Mouse (Mus musculus): ENCODE results near the gene Lmntd1. TPM values are rescaled to one million over a fixed set of nuclear protein-coding genes. Genes with fewer than 3 reads are reported as not detected.
A peak's percentile ranks its signal among the peaks of the same experiment; 100 is the strongest.

Lmntd1 gene
- polyA plus RNA-seq, 1 experiment from 2014 or later, result not detected

DNA sequence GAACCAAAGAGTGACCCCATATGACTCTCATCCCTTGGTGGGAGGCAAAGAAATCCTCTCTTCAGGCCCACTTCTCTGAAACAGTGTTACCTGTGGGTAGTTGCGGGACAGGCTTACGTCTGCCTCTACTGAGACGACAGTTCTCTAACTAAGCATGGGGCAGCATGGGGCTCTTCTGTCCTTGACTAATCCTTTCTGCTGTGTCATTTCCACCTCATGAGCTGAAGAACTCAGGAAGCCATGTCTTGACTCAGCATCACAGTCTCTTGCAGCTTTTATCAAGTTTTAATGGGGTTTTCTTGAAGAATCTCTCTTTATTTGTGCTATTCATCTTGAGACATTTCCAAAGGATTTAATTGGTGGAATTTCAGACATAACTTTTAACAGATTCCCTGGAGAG, 61.3 kb downstream of the Lmntd1 start:
- Histone ChIP-seq H3K4me1 (ENCODE audit: control insufficient read depth, low read depth, low read length) (no peaks in the 10 kb centered on the region), H3K9me3 (replicated peaks; ENCODE audit: control insufficient read depth, low read length) (no peaks in the 10 kb centered on the region), H3K4me2 (ENCODE audit: low read depth, low read length) (no peak overlapping the region), H3K27ac (ENCODE audit: low read length) (no peak overlapping the region), H3K4me3 (ENCODE audit: low read depth, low read length) (no peak overlapping the region), H3K36me3 (ENCODE audit: control insufficient read depth, insufficient read depth) (no peaks in the 10 kb centered on the region), H3K9ac (ENCODE audit: low read depth, low read length) (no peak overlapping the region), H3K27me3 (ENCODE audit: control insufficient read depth, insufficient read depth, low read depth, low read length) (no peaks in the 10 kb centered on the region)
- 54% methylated on average over 3 of the region's 3 CpGs for WGBS (ENCODE audit: insufficient replicate concordance)
- no peak for ATAC-seq (ENCODE audit: low read depth)

DNA sequence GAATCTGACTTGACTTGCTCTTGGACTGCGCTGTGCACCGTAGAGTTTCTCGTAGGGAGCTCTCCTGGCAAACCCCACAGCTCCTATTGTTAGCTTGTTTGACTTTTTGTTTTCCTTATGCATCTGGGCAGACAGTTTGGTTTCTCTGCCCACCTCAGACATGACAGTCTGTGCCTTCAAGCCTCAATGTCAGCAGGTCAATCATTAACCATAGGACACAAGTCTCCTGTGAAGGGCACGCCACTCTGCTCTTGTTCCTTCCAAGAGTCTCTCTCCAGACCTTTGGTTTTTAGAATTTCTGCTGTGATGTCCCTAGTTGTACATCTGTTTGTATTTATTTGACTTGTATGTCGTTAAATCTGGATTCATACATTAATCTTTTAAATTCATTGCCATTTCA, 63.1 kb downstream of the Lmntd1 start:
- H3K27ac ChIP-seq (ENCODE audit: low read length), result no peak overlapping the region
- no peak overlapping the region for H3K4me3 ChIP-seq (ENCODE audit: low read depth, low read length)
- no peak overlapping the region for H3K4me2 ChIP-seq (ENCODE audit: low read depth, low read length)
- H3K27me3 ChIP-seq (ENCODE audit: control insufficient read depth, insufficient read depth, low read depth, low read length), result no peaks in the 10 kb centered on the region
- H3K9ac ChIP-seq (ENCODE audit: low read depth, low read length), result no peak overlapping the region
- no peaks in the 10 kb centered on the region for H3K36me3 ChIP-seq (ENCODE audit: control insufficient read depth, insufficient read depth)
- 74% methylated on average over 5 of the region's 5 CpGs for WGBS (ENCODE audit: insufficient replicate concordance)
- no peaks in the 10 kb centered on the region for H3K9me3 ChIP-seq (replicated peaks; ENCODE audit: control insufficient read depth, low read length)
- ATAC-seq (ENCODE audit: low read depth), result no peak
- no peaks in the 10 kb centered on the region for H3K4me1 ChIP-seq (ENCODE audit: control insufficient read depth, low read depth, low read length)

DNA sequence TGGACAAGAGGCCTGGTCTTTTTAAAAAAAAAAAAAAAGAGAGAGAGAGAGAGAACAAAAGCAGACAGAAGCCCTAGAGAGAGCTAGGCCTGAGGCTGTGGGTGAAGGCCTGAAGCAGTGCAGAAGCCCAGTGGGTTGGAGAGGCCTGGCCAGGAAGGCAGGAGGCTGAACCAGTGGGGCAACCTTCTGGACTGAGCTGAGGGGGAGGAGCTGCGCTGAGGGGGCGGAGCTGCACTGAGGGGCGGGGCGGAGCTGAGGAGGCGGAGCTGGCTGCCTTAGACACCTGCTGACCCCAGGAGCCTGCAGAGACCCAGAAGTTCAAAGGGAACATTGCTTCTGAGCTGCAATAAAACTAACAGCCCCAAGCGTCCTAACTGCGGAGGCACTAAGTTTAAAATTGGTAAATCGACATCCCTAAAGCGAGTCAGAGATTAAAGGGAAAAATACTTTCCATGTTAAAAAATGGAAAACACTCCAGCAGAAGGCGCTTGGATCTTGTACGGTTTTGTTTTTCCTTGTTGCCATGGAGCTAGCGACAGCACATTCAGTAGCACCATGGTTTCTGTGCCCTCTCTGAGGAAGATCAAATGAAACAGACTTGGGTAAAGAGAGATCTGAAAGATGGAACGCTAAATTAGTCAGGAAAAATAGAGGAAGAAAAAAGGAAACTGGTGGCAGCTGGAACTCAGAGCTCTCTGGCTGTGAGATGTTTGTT, 68.0 kb downstream of the Lmntd1 start:
- Histone ChIP-seq H3K27me3 (ENCODE audit: control insufficient read depth, insufficient read depth, low read depth, low read length) (no peaks in the 10 kb centered on the region), H3K4me3 (ENCODE audit: low read depth, low read length) (no peak overlapping the region), H3K27ac (ENCODE audit: low read length) (no peak overlapping the region), H3K4me2 (ENCODE audit: low read depth, low read length) (no peak overlapping the region), H3K9me3 (replicated peaks; ENCODE audit: control insufficient read depth, low read length) (peaks cover 7% of the 10 kb centered on the region; the same call in 1 of the 2 replicates), H3K36me3 (ENCODE audit: control insufficient read depth, insufficient read depth) (no peaks in the 10 kb centered on the region), H3K9ac (ENCODE audit: low read depth, low read length) (no peak overlapping the region), H3K4me1 (ENCODE audit: control insufficient read depth, low read depth, low read length) (no peaks in the 10 kb centered on the region)
- 52% methylated on average over 13 of the region's 13 CpGs for WGBS (ENCODE audit: insufficient replicate concordance)
- ATAC-seq (ENCODE audit: low read depth), result peak; percentile 45

DNA sequence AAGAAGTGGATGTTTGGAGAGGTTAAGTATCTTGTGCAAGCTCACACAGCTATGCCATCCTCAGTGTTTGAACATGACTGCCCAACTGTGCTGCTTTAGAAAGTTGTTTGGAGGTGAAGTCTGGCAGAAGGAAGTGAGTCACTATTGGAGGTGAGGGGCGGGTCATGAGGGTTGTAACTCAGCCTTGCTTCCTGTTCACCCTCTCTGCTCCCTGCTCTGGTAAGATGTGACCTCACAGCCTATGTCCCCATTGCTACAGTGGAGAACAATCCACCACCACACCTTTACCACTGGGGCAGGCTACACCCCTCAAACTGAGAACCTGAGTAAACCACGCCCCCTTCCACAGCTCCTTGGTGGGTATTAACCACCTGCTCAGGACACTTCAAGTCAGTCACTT, 69.3 kb downstream of the Lmntd1 start:
- 55% methylated on average over 2 of the region's 2 CpGs for WGBS (ENCODE audit: insufficient replicate concordance)
- Histone ChIP-seq H3K4me3 (ENCODE audit: low read depth, low read length) (no peak overlapping the region), H3K36me3 (ENCODE audit: control insufficient read depth, insufficient read depth) (no peaks in the 10 kb centered on the region), H3K9me3 (replicated peaks; ENCODE audit: control insufficient read depth, low read length) (peaks cover 7% of the 10 kb centered on the region; the same call in 1 of the 2 replicates), H3K27ac (ENCODE audit: low read length) (no peak overlapping the region), H3K9ac (ENCODE audit: low read depth, low read length) (no peak overlapping the region), H3K4me1 (ENCODE audit: control insufficient read depth, low read depth, low read length) (no peaks in the 10 kb centered on the region), H3K4me2 (ENCODE audit: low read depth, low read length) (no peak overlapping the region), H3K27me3 (ENCODE audit: control insufficient read depth, insufficient read depth, low read depth, low read length) (no peaks in the 10 kb centered on the region)
- no peak for ATAC-seq (ENCODE audit: low read depth)

DNA sequence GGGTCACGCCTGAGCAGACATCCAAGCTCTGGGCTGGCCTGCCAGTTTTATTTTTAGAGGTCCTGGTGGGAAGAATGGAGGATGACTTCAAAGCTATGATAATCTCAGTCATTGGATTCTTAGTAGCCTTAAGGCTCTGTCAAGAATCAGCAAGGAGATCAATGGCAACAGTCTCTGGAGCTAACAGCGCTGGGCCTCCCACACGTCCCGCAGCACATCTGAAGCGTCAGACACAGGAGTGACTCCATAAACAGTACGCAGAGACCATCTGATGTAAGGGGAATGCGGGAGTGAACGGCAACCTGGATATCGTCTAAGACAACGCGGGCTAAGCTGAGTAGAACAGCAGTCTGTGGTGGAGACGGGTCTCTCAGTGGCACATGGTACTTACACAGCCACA, 69.8 kb downstream of the Lmntd1 start:
- no peak overlapping the region for H3K4me2 ChIP-seq (ENCODE audit: low read depth, low read length)
- no peak overlapping the region for H3K27ac ChIP-seq (ENCODE audit: low read length)
- WGBS (ENCODE audit: insufficient replicate concordance), result 71% methylated on average over 12 of the region's 12 CpGs
- no peaks in the 10 kb centered on the region for H3K36me3 ChIP-seq (ENCODE audit: control insufficient read depth, insufficient read depth)
- no peak overlapping the region for H3K4me3 ChIP-seq (ENCODE audit: low read depth, low read length)
- H3K27me3 ChIP-seq (ENCODE audit: control insufficient read depth, insufficient read depth, low read depth, low read length), result no peaks in the 10 kb centered on the region
- H3K4me1 ChIP-seq (ENCODE audit: control insufficient read depth, low read depth, low read length), result no peaks in the 10 kb centered on the region
- peaks cover 7% of the 10 kb centered on the region; the same call in 1 of the 2 replicates for H3K9me3 ChIP-seq (replicated peaks; ENCODE audit: control insufficient read depth, low read length)
- ATAC-seq (ENCODE audit: low read depth), result no peak
- no peak overlapping the region for H3K9ac ChIP-seq (ENCODE audit: low read depth, low read length)

DNA sequence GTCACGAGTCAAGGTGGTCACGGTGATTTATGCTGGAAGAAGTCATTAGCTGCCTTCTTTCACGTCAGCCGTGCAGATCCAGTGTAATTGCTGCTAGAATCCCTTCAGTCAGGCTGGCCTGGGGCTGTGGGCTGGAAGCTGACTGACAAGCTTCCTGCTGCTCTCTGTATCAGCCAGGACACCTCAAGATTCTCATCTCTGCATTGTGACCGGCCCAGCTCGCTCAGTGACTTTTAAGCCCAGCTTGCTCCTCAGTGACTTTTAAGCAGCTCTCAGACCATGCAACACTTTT, 74.6 kb downstream of the Lmntd1 start:
- Histone ChIP-seq H3K9me3 (replicated peaks; ENCODE audit: control insufficient read depth, low read length) (peaks cover 7% of the 10 kb centered on the region; the same call in 1 of the 2 replicates), H3K36me3 (ENCODE audit: control insufficient read depth, insufficient read depth) (no peaks in the 10 kb centered on the region), H3K4me1 (ENCODE audit: control insufficient read depth, low read depth, low read length) (no peaks in the 10 kb centered on the region), H3K27ac (ENCODE audit: low read length) (no peak overlapping the region), H3K4me3 (ENCODE audit: low read depth, low read length) (no peak overlapping the region), H3K9ac (ENCODE audit: low read depth, low read length) (no peak overlapping the region), H3K27me3 (ENCODE audit: control insufficient read depth, insufficient read depth, low read depth, low read length) (no peaks in the 10 kb centered on the region), H3K4me2 (ENCODE audit: low read depth, low read length) (no peak overlapping the region)
- WGBS (ENCODE audit: insufficient replicate concordance), result 65% methylated on average over 6 of the region's 6 CpGs
- ATAC-seq (ENCODE audit: low read depth), result no peak

DNA sequence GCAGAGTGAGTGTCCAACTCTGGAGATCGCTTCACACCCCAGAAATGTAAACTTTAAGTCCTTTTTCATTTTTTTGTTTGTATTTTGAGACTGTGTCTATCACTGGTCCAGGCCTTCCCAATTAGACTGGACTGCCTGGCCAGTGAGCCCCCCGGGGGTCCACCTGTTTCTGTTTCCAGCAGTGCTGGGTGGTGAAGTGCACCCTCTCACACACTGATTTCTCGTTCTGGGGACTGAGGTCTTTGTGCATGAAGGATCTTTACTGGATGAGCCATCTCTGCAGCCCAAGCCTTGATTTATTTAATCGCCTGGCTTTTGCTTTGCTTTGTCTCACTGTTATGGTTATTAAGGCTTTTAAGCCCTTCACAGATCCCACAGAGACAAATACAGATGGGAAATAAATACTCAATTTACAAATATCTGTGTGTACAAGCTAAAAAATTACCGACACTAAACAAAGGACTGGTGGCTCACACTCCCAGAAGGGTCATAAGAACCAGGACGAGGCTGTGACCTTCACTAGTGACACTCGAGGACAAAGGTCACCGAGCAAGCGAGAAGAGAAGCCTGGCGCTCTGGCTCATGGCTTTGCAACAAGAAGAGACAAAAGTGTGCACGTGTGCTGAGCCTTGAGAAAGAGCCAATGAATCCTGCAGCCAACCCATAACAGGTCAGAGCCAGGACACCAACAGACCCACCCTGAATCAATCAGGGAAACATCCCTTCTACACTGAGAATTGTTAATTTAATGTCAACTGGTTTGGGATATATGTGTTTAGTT, 75.1 kb downstream of the Lmntd1 start:
- Histone ChIP-seq H3K27me3 (ENCODE audit: control insufficient read depth, insufficient read depth, low read depth, low read length) (no peaks in the 10 kb centered on the region), H3K27ac (ENCODE audit: low read length) (no peak overlapping the region), H3K4me2 (ENCODE audit: low read depth, low read length) (no peak overlapping the region), H3K4me1 (ENCODE audit: control insufficient read depth, low read depth, low read length) (no peaks in the 10 kb centered on the region), H3K9ac (ENCODE audit: low read depth, low read length) (no peak overlapping the region), H3K4me3 (ENCODE audit: low read depth, low read length) (no peak overlapping the region), H3K9me3 (replicated peaks; ENCODE audit: control insufficient read depth, low read length) (peaks cover 7% of the 10 kb centered on the region; the same call in 1 of the 2 replicates), H3K36me3 (ENCODE audit: control insufficient read depth, insufficient read depth) (no peaks in the 10 kb centered on the region)
- WGBS (ENCODE audit: insufficient replicate concordance), result 55% methylated on average over 11 of the region's 11 CpGs
- no peak for ATAC-seq (ENCODE audit: low read depth)

DNA sequence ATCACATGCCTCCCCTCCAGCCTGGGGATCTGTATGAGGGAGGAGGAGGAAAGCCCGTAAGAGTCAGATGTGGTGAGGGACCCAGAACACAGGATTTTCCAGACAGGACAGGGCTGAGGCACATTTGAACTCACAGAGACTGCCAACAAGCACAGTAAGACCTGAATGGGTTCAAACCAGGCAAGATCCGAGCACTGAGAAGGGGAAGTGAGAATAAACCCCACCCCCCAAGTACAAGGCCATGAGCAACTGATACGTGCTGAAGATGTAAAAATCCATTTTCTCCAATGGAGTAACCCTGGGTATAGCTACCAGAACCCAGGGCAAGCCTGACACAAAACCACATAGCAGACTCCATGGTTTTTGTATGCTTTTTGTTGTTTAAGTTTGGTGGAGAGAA, 83.7 kb downstream of the Lmntd1 start:
- Histone ChIP-seq H3K9me3 (replicated peaks; ENCODE audit: control insufficient read depth, low read length) (no peaks in the 10 kb centered on the region), H3K4me1 (ENCODE audit: control insufficient read depth, low read depth, low read length) (no peaks in the 10 kb centered on the region), H3K4me3 (ENCODE audit: low read depth, low read length) (no peak overlapping the region), H3K36me3 (ENCODE audit: control insufficient read depth, insufficient read depth) (no peaks in the 10 kb centered on the region), H3K9ac (ENCODE audit: low read depth, low read length) (no peak overlapping the region), H3K27ac (ENCODE audit: low read length) (no peak overlapping the region), H3K4me2 (ENCODE audit: low read depth, low read length) (no peak overlapping the region), H3K27me3 (ENCODE audit: control insufficient read depth, insufficient read depth, low read depth, low read length) (no peaks in the 10 kb centered on the region)
- no peak for ATAC-seq (ENCODE audit: low read depth)
- 43% methylated on average over 3 of the region's 3 CpGs for WGBS (ENCODE audit: insufficient replicate concordance)

DNA sequence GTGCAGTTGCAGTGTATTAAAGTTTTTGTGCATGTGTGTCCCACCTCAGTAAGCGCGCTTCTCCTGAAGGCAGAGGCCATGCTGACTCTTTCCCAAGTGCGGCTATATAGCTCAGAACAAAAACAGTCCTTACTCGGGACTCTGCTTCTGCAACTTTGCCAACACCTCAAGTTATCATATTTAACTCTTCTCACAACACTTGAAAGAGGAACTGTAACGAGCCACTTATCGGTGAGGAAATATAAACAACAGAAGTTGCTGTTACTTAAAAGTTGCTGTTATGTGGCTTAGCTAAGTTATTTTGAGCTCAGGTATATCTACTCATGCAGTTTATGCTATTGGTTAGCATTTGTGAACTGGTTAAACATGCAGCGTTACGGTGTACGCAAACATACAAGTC, 90.8 kb downstream of the Lmntd1 start:
- no peaks in the 10 kb centered on the region for H3K9me3 ChIP-seq (replicated peaks; ENCODE audit: control insufficient read depth, low read length)
- no peak for ATAC-seq (ENCODE audit: low read depth)
- peaks cover 2% of the 10 kb centered on the region for H3K4me1 ChIP-seq (ENCODE audit: control insufficient read depth, low read depth, low read length)
- 66% methylated on average over 9 of the region's 9 CpGs for WGBS (ENCODE audit: insufficient replicate concordance)
- no peak overlapping the region for H3K9ac ChIP-seq (ENCODE audit: low read depth, low read length)
- no peak overlapping the region for H3K27ac ChIP-seq (ENCODE audit: low read length)
- no peaks in the 10 kb centered on the region for H3K27me3 ChIP-seq (ENCODE audit: control insufficient read depth, insufficient read depth, low read depth, low read length)
- H3K4me2 ChIP-seq (ENCODE audit: low read depth, low read length), result no peak overlapping the region
- no peaks in the 10 kb centered on the region for H3K36me3 ChIP-seq (ENCODE audit: control insufficient read depth, insufficient read depth)
- H3K4me3 ChIP-seq (ENCODE audit: low read depth, low read length), result no peak overlapping the region

Data from liver, embryonic 16.5 days (tissue).